In the genomic region with DNA sequence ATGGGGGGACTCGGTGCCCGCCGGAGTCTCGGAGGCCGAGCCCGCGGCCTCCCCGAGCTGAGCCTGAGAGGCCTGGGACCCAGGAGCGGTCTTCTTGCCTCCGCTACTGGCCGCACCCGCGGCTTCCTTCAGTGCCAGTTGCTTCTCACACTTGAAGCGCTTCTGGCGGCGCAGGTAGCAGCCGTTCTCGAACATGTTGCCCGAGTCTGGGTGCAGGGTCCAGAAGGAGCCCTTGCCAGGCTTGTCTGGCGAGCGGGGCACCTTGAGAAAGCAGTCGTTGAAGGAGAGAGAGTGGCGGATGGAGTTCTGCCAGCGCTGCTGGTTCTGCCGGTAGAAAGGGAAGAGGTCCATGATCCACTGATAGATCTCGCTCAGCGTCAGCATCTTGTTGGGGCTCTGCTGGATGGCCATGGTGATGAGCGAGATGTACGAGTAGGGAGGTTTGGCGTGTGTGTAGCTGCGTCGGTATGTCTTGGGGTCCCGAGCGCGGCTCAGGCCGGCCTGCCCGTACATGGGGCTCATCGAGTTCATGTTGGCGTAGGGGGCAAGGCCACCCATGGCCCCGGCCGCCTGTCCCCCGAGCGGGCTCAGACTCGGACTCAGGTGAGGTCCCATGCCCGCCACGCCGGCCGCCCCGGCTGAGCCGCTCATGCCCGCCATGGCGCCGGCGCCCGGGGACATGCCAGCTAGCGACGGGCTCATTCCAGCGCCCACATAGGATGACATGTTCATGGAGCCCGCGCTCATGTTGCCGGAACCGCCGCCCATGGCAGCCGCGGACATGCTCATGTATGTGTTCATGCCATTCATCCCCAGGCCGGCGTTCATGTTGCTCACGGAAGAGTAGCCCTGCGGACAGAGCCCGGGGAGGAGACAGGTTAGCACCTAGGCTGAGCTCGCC, we compare ENCODE assay signal across 8 mouse cellular contexts. TPM values are rescaled to one million over a fixed set of nuclear protein-coding genes. Genes with fewer than 3 reads are reported as not detected.
DNase-seq lines count a peak whose midpoint lies in the region; ATAC-seq and TF ChIP-seq lines count a peak whose summit lies in the region.

No protein-coding gene starts in this region.

- TF ChIP-seq CTCF in lung, postnatal 0 days (IDR thresholded peaks at IDR 0.05): no peak

- peak overlapping the region; percentile 52 for H3K4me3 ChIP-seq in lung, postnatal 0 days (ENCODE audit: low read depth, low read length)
- H3K4me3 ChIP-seq in liver, embryonic 16.5 days (ENCODE audit: low read depth, low read length): peak overlapping the region; percentile 47

- ATAC-seq in lung, postnatal 0 days: no peak
- ATAC-seq in liver, embryonic 16.5 days (ENCODE audit: low read depth): no peak

- H3K27me3 ChIP-seq in lung, postnatal 0 days (replicated peaks; ENCODE audit: insufficient read depth, low read length): peaks cover 36% of the 10 kb centered on the region
- peaks cover 95% of the 10 kb centered on the region for H3K27me3 ChIP-seq in liver, embryonic 16.5 days (ENCODE audit: control insufficient read depth, insufficient read depth, low read depth, low read length)

- no peak for TF ChIP-seq EP300 in lung, postnatal 0 days (IDR thresholded peaks at IDR 0.05)

- under 1% methylated on average over 66 of the region's 71 CpGs for WGBS in lung, postnatal 0 days
- 2% methylated on average over 70 of the region's 71 CpGs for WGBS in liver, embryonic 16.5 days (ENCODE audit: insufficient replicate concordance)

- H3K4me2 ChIP-seq in lung, postnatal 0 days (replicated peaks; ENCODE audit: low read depth, low read length): peak overlapping the region; percentile 55
- peak overlapping the region; percentile 44 for H3K4me2 ChIP-seq in liver, embryonic 16.5 days (ENCODE audit: low read depth, low read length)

- 0 out of 2 replicates have a peak, but pooled peaks cover 3% of the 10 kb centered on the region for H3K4me1 ChIP-seq in lung, postnatal 0 days (ENCODE audit: insufficient read depth, low read depth, low read length)
- H3K4me1 ChIP-seq in liver, embryonic 16.5 days (ENCODE audit: control insufficient read depth, low read depth, low read length): peaks cover 3% of the 10 kb centered on the region; the same call in 1 of the 2 replicates

- peak; percentile 20 to 38 for DNase-seq in cerebellum, postnatal 10 days
- DNase-seq in cerebellum, postnatal 25 days: no peak
- DNase-seq in lung, postnatal 0 days (ENCODE audit: low spot score): peak; percentile 37
- no peak for DNase-seq in lung, postnatal 36 days
- DNase-seq in testis, postnatal 14 days (ENCODE audit: low spot score): peak; percentile 11
- DNase-seq in MN1 (ENCODE audit: low spot score): no peak
- no peak for DNase-seq in ovary, postnatal 36 days (ENCODE audit: low spot score)

- no peaks in the 10 kb centered on the region for H3K9me3 ChIP-seq in lung, postnatal 0 days (ENCODE audit: low read length)
- H3K9me3 ChIP-seq in liver, embryonic 16.5 days (replicated peaks; ENCODE audit: control insufficient read depth, low read length): no peaks in the 10 kb centered on the region

- H3K36me3 ChIP-seq in lung, postnatal 0 days (ENCODE audit: insufficient read depth, low read length): no peaks in the 10 kb centered on the region
- H3K36me3 ChIP-seq in liver, embryonic 16.5 days (ENCODE audit: control insufficient read depth, insufficient read depth): no peaks in the 10 kb centered on the region

- H3K27ac ChIP-seq in lung, postnatal 0 days (ENCODE audit: low read length): peak overlapping the region; percentile 90
- H3K27ac ChIP-seq in liver, embryonic 16.5 days (ENCODE audit: low read length): no peak overlapping the region

- peak overlapping the region; percentile 59 for H3K9ac ChIP-seq in lung, postnatal 0 days (replicated peaks; ENCODE audit: low read depth)
- peak overlapping the region; percentile 31; the same call in 1 of the 2 replicates for H3K9ac ChIP-seq in liver, embryonic 16.5 days (ENCODE audit: low read depth, low read length)

RNA-seq across cellular contexts. Expression of gene Foxa2, which starts 2.5 kb away (rescaled TPM):
- 37.0 and 37.7 TPM in 2 replicates for polyA plus RNA-seq in lung, postnatal 0 days (2015; fragmentation: Nextera tagmentation; extraction: Ambion mirVana)
- polyA plus RNA-seq in liver, embryonic 16.5 days (2015; fragmentation: Nextera tagmentation; extraction: Ambion mirVana): 2.9 and 3.8 TPM in 2 replicates

Comparison
In these comparisons a context has a peak if more than half of its experiments do, and no peak if none do; other contexts are left out.
1. DNase-seq: peak in cerebellum, postnatal 10 days (2 of 2), lung, postnatal 0 days (single experiment) and testis, postnatal 14 days (single experiment); none in cerebellum, postnatal 25 days (0 of 2), lung, postnatal 36 days (single experiment), MN1 (single experiment) and ovary, postnatal 36 days (single experiment).